Mouse (Mus musculus) liver, postnatal 0 days (tissue): ENCODE data around the gene Sorcs2.
A peak's percentile ranks its signal among the peaks of the same experiment; 100 is the strongest.

Experiments used
- CTCF ChIP-seq: sonication (generic); IDR thresholded peaks from 2 replicates; pipeline ENCODE4 v1.5.1; 2016; ENCODE audit warnings: antibody characterized with exemption, low read depth
- EP300 ChIP-seq: IDR thresholded peaks from 2 replicates; pipeline ENCODE4 v1.6.1; 2016; ENCODE audit warnings: antibody characterized with exemption, low read depth, mild to moderate bottlenecking

DNA sequence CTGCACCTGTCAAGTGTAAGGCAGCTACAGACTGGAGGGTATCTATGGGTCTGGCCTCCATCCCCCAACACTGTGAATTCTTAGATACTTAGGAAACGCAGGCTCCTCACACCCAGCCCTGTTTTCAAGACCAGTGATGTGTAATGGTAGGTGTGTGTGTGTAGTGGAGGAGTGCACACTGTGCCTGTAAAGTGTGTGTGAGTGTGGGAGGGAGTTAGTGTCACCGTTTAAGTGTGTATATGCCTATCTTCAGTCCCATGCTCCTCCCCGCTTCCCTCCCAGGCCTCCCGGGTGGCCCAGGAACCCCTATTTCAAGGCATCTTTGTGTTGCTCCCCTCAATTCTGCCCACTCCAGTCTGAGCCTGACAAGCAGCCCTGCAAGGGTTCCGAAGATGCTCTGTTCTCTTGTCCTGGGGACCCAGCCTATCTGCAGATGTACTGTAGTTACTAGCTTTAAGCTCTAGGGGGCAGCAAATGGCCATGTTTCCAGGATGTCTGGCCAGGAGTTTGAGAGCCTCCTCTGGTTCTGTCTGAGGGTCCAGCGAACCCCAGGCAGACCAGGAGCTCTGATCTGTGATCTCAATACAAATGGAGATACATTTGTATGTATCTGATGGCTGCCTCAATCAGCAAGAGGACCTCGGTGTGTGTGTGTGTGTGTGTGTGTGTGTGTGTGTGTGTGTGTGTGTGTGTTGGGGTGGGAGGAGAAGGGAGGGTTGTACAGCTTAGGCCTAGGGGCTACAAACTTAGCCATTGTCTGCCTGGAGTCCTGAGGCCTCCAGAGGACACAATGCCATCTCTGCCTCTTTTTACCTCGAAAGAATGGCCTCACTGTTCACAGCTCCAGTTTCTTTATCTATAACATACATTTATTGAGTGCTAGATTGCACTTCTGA, 364.2 kb downstream of the Sorcs2 start:
- TF ChIP-seq CTCF (peak; percentile 78), EP300 (no peak)
